Comparison of ENCODE assay signal across 8 mouse cellular contexts in genomic region chr14:19277777-19278385, GRCm38 (mm10).
DNase-seq lines count a peak whose midpoint lies in the region; ATAC-seq and TF ChIP-seq lines count a peak whose summit lies in the region.

No protein-coding gene starts in this region.

- no peak for TF ChIP-seq EP300 in MEL (IDR thresholded peaks at IDR 0.05; ENCODE audit: low read depth in 1 of 2, low read length in 2 of 2)

- no peak for TF ChIP-seq CTCF in MEL (IDR thresholded peaks at IDR 0.05 in 2 of 3, conservative IDR thresholded peaks at IDR 0.05 in 1 of 3; ENCODE audit: control insufficient read depth in 1 of 3, insufficient read depth in 1 of 3, low read depth in 2 of 3, low read length in 3 of 3, poor library complexity in 1 of 3, severe bottlenecking in 1 of 3)
- TF ChIP-seq CTCF in intestine, postnatal 0 days (IDR thresholded peaks at IDR 0.05; ENCODE audit: low read depth): no peak

- no peak overlapping the region for H3K4me2 ChIP-seq in intestine, postnatal 0 days (replicated peaks; ENCODE audit: low read depth)
- no peak overlapping the region for H3K4me2 ChIP-seq in liver, embryonic 15.5 days

- TF ChIP-seq RAD21 in MEL (IDR thresholded peaks at IDR 0.05; ENCODE audit: low read depth, low read length): no peak

- no peak overlapping the region for H3K9ac ChIP-seq in MEL (ENCODE audit: control insufficient read depth, low read depth, low read length, poor library complexity, severe bottlenecking)
- H3K9ac ChIP-seq in intestine, postnatal 0 days (ENCODE audit: low read depth, low read length): no peak overlapping the region
- H3K9ac ChIP-seq in liver, embryonic 15.5 days: no peak overlapping the region

- no peaks in the 10 kb centered on the region for H3K36me3 ChIP-seq in MEL (ENCODE audit: control insufficient read depth in 1 of 2, insufficient read depth in 2 of 2, low read length in 2 of 2)
- no peaks in the 10 kb centered on the region for H3K36me3 ChIP-seq in intestine, postnatal 0 days (ENCODE audit: control insufficient read depth, insufficient read depth)
- H3K36me3 ChIP-seq in liver, embryonic 15.5 days (replicated peaks): no peaks in the 10 kb centered on the region

- no peaks in the 10 kb centered on the region for H3K9me3 ChIP-seq in MEL (replicated peaks; ENCODE audit: insufficient read depth, low read length)
- no peaks in the 10 kb centered on the region for H3K9me3 ChIP-seq in intestine, postnatal 0 days (ENCODE audit: control insufficient read depth)
- no peaks in the 10 kb centered on the region for H3K9me3 ChIP-seq in liver, embryonic 15.5 days (replicated peaks)

- no peaks in the 10 kb centered on the region for H3K4me1 ChIP-seq in MEL (ENCODE audit: control insufficient read depth in 1 of 2, insufficient read depth in 2 of 2, low read length in 2 of 2)
- H3K4me1 ChIP-seq in intestine, postnatal 0 days (replicated peaks; ENCODE audit: control insufficient read depth, insufficient read depth, low read length): no peaks in the 10 kb centered on the region
- H3K4me1 ChIP-seq in liver, embryonic 15.5 days (replicated peaks): no peaks in the 10 kb centered on the region

- no peaks in the 10 kb centered on the region for H3K79me2 ChIP-seq in MEL (ENCODE audit: control insufficient read depth, insufficient read depth, low read length, poor library complexity)

- WGBS in intestine, postnatal 0 days: 57% methylated on average over 4 of the region's 4 CpGs
- 46% methylated on average over 4 of the region's 4 CpGs for WGBS in liver, embryonic 15.5 days (ENCODE audit: insufficient replicate concordance)

- no peaks in the 10 kb centered on the region for H3K27me3 ChIP-seq in MEL (ENCODE audit: control insufficient read depth in 1 of 2, insufficient read depth in 2 of 2, low read length in 2 of 2)
- H3K27me3 ChIP-seq in intestine, postnatal 0 days (replicated peaks; ENCODE audit: control insufficient read depth, insufficient read depth, low read length): no peaks in the 10 kb centered on the region
- H3K27me3 ChIP-seq in liver, embryonic 15.5 days: no peaks in the 10 kb centered on the region

- intact Hi-C loops in gastrocnemius, postnatal 14 days (cut with DNase I; ENCODE audit: low total_unique reads): no loop called here

- DNase-seq in CD4-positive helper T cell, adult 2 months (ENCODE audit: low read depth, low spot score): peak; percentile 91
- DNase-seq in MEL (ENCODE audit: low read depth, low spot score): peak; percentile 95
- peak; percentile 75 to 83 for DNase-seq in cerebellum, postnatal 10 days
- peak; percentile 54 for DNase-seq in gastrocnemius, postnatal 14 days
- DNase-seq in ovary, postnatal 10 days (ENCODE audit: low spot score): peak; percentile 9
- DNase-seq in yolk sac, embryonic 10.5 days (ENCODE audit: low spot score): peak; percentile 96

- no peak overlapping the region for H3K4me3 ChIP-seq in MEL (ENCODE audit: control insufficient read depth in 1 of 2, insufficient read depth in 1 of 2, low read depth in 2 of 2, low read length in 2 of 2)
- H3K4me3 ChIP-seq in intestine, postnatal 0 days (ENCODE audit: low read depth, low read length): no peak overlapping the region
- H3K4me3 ChIP-seq in liver, embryonic 15.5 days (replicated peaks): no peak overlapping the region

- no peak for TF ChIP-seq POLR2A in MEL (IDR thresholded peaks at IDR 0.05; ENCODE audit: control insufficient read depth in 1 of 2, insufficient read depth in 1 of 2, low read depth in 1 of 2, low read length in 2 of 2, poor library complexity in 1 of 2)

- ATAC-seq in intestine, postnatal 0 days: peak; percentile 100
- ATAC-seq in liver, embryonic 15.5 days (ENCODE audit: insufficient read depth): peak; percentile 100

- H3K27ac ChIP-seq in MEL (ENCODE audit: control insufficient read depth, low read depth, low read length): no peak overlapping the region
- no peak overlapping the region for H3K27ac ChIP-seq in intestine, postnatal 0 days (ENCODE audit: low read depth, low read length)
- no peak overlapping the region for H3K27ac ChIP-seq in liver, embryonic 15.5 days (replicated peaks)

TF ChIP-seq in MEL, 35 proteins besides CTCF, POLR2A, EP300 and RAD21:
- TF ChIP-seq SMC3 (IDR thresholded peaks at IDR 0.05; ENCODE audit: low read depth, low read length) (no peak), ZMIZ1 (IDR thresholded peaks at IDR 0.05; ENCODE audit: low read depth, low read length) (no peak), ZKSCAN1 (IDR thresholded peaks at IDR 0.05; ENCODE audit: low read depth, low read length) (no peak), UBTF (IDR thresholded peaks at IDR 0.05; ENCODE audit: borderline replicate concordance, insufficient read depth, low read depth, low read length) (no peak), ELF1 (IDR thresholded peaks at IDR 0.05; ENCODE audit: low read depth, low read length) (no peak), POLR2AphosphoS2 (IDR thresholded peaks at IDR 0.05; ENCODE audit: low read length) (no peak), CHD1 (IDR thresholded peaks at IDR 0.05; ENCODE audit: low read depth, low read length) (no peak), USF1 (IDR thresholded peaks at IDR 0.05; ENCODE audit: low read depth, low read length) (no peak), TCF12 (IDR thresholded peaks at IDR 0.05; ENCODE audit: low read depth, low read length) (no peak)

Comparison
In these comparisons a context has a peak if more than half of its experiments do, and no peak if none do; other contexts are left out.
1. DNase-seq: peak in every context shown above with its lines; median percentile 96 in yolk sac, embryonic 10.5 days; 95 in MEL; 91 in CD4-positive helper T cell, adult 2 months; 79 in cerebellum, postnatal 10 days; 54 in gastrocnemius, postnatal 14 days; 9 in ovary, postnatal 10 days.